Comparison of ENCODE assay signal across 8 mouse cellular contexts in the genomic region with DNA sequence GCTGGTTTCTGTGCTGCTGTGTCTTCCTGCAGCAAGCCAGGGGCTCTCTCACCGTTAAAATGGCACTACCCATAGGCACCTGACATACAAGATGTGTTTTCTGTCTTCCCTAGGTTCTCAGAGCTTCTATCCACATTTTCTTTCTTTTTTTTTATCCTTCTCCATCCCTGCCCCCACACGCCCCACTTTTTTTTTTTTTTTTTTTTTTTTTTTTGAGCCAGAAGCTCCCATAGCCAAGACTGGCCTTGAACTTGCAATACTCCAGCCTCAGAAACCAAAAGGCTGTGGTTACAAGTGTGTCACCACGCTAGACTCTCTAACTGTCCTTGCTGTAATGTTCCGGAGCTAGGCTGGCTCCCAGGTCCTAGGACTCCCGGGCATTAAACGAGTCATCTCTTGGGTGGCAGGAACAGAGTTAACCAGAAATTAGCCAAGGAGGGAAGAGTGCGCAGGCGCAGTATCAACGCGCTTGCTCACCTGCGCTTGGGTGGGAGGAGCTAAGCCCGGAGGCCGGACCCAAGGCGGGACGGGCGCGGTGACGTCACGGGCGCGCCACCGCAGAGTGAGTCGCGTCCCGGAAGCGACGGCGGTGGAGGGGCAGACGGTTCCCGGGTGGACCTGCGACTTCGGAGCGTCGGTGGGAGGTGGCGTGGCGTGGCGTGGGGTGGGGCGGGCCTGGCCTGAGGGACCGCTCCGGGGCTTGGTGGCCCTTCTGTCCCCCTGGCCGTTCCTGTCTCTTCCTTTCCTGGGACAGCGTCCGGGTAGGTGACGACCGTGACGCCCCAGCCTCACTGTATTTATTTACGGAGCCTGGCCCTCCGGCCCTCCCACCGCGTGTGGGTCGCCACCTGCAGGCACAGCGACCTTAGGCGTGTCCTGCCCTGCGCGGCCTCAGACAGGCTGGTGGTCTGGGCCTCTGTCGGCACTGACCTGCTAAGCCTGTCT. TPM values are rescaled to one million over a fixed set of nuclear protein-coding genes. Genes with fewer than 3 reads are reported as not detected.
DNase-seq lines count a peak whose midpoint lies in the region; ATAC-seq and TF ChIP-seq lines count a peak whose summit lies in the region.

No protein-coding gene starts in this region.

- TF ChIP-seq CTCF in cortical plate, adult 2 months (IDR thresholded peaks at IDR 0.05; ENCODE audit: extremely low read depth, insufficient read depth, low read length), result no peak

- DNase-seq in gastrocnemius, adult 8-10 months (ENCODE audit: low spot score in 2 of 2), result peak; percentile 80 to 89
- peak; percentile 98 for DNase-seq in induced T-regulatory cell, adult 2 months (ENCODE audit: low read depth)
- peak; percentile 85 to 92 for DNase-seq in left cerebral cortex, adult 9 months (ENCODE audit: low spot score in 2 of 2)
- DNase-seq in right cerebral cortex, postnatal 14 days, result peak; percentile 93
- peak; percentile 90 to 93 for DNase-seq in urinary bladder, postnatal 36 days (ENCODE audit: low spot score in 2 of 2)

- H3K4me1 ChIP-seq in cortical plate, adult 2 months (ENCODE audit: control insufficient read depth, insufficient read depth, low read length), result peaks cover 7% of the 10 kb centered on the region

- peak overlapping the region; percentile 89 for H3K4me3 ChIP-seq in cortical plate, adult 2 months (ENCODE audit: insufficient read depth, low read length)

- H3K27ac ChIP-seq in cortical plate, adult 2 months (ENCODE audit: insufficient read depth, low read length), result no peak overlapping the region

- peak; percentile 60; the same call in 1 of the 2 replicates for TF ChIP-seq POLR2A in cortical plate, adult 2 months (IDR thresholded peaks at IDR 0.05; ENCODE audit: extremely low read depth, insufficient read depth, low read length)

- ATAC-seq in activated CD4-positive, CD25-positive, alpha-beta regulatory T cell, adult 4 months, result peak; percentile 96
- ATAC-seq in megakaryocyte progenitor cell, adult 5-6 weeks (replicated peaks; ENCODE audit: poor library complexity), result peak; percentile 84

RNA-seq across cellular contexts. Expression of a gene that starts 6.5 kb away (rescaled TPM):
- 10 to 100 TPM; 13.9 to 15.2 TPM for polyA plus RNA-seq in activated CD4-positive, CD25-positive, alpha-beta regulatory T cell, adult 4 months (2017; shearing (Covaris generic))
- polyA plus RNA-seq in cortical plate, adult 2 months (2012; rRNA removed), result 107 and 126 TPM in 2 replicates
- total RNA-seq in gastrocnemius, adult 8-10 months (2022), result 10 to 100 TPM; 10.4 to 13.2 (median 11.8) TPM
- total RNA-seq in megakaryocyte progenitor cell, adult 5-6 weeks (2015), result 10.7 and 13.6 TPM in 2 replicates
- total RNA-seq in megakaryocyte progenitor cell, adult 5-6 weeks (2017), result 26.9 and 30.5 TPM in 2 replicates

RNA-seq across cellular contexts. Expression of a gene that starts 23.1 kb away (rescaled TPM):
- polyA plus RNA-seq in activated CD4-positive, CD25-positive, alpha-beta regulatory T cell, adult 4 months (2017; shearing (Covaris generic)), result 1 to 10 TPM; 5.7 to 6.5 TPM
- polyA plus RNA-seq in cortical plate, adult 2 months (2012; rRNA removed), result 14.4 and 16.8 TPM in 2 replicates
- total RNA-seq in gastrocnemius, adult 8-10 months (2022), result 1 to 10 TPM; 4.1 to 5.8 (median 4.5) TPM
- 14.4 and 14.9 TPM in 2 replicates for total RNA-seq in megakaryocyte progenitor cell, adult 5-6 weeks (2015)
- total RNA-seq in megakaryocyte progenitor cell, adult 5-6 weeks (2017), result 15.0 and 18.8 TPM in 2 replicates

RNA-seq across cellular contexts. Expression of a gene that starts 31.8 kb away (rescaled TPM):
- polyA plus RNA-seq in activated CD4-positive, CD25-positive, alpha-beta regulatory T cell, adult 4 months (2017; shearing (Covaris generic)), result not detected
- polyA plus RNA-seq in cortical plate, adult 2 months (2012; rRNA removed), result 1.2 and 1.9 TPM in 2 replicates
- 1 to 10 TPM; 1.8 to 7.4 (median 4.8) TPM for total RNA-seq in gastrocnemius, adult 8-10 months (2022)
- total RNA-seq in megakaryocyte progenitor cell, adult 5-6 weeks (2015), result not detected in 2 replicates
- total RNA-seq in megakaryocyte progenitor cell, adult 5-6 weeks (2017), result not detected in 2 replicates

RNA-seq across cellular contexts. Expression of a gene that starts 41.4 kb away (rescaled TPM):
- polyA plus RNA-seq in activated CD4-positive, CD25-positive, alpha-beta regulatory T cell, adult 4 months (2017; shearing (Covaris generic)), result 1 to 10 TPM; 9.2 to 9.7 TPM
- 36.3 and 41.1 TPM in 2 replicates for polyA plus RNA-seq in cortical plate, adult 2 months (2012; rRNA removed)
- total RNA-seq in gastrocnemius, adult 8-10 months (2022), result 10 to 100 TPM in 1 of 4 experiments, 1 to 10 TPM in 3; 8.6 to 12.1 (median 9.2) TPM
- 5.0 and 7.3 TPM in 2 replicates for total RNA-seq in megakaryocyte progenitor cell, adult 5-6 weeks (2015)
- 4.9 and 5.4 TPM in 2 replicates for total RNA-seq in megakaryocyte progenitor cell, adult 5-6 weeks (2017)
